Mouse (Mus musculus): ENCODE measurements around the gene Actr8. TPM values are rescaled to one million over a fixed set of nuclear protein-coding genes. Genes with fewer than 3 reads are reported as not detected.

Gene Actr8
- polyA plus RNA-seq, 1 experiment, result 26.4 TPM

DNA sequence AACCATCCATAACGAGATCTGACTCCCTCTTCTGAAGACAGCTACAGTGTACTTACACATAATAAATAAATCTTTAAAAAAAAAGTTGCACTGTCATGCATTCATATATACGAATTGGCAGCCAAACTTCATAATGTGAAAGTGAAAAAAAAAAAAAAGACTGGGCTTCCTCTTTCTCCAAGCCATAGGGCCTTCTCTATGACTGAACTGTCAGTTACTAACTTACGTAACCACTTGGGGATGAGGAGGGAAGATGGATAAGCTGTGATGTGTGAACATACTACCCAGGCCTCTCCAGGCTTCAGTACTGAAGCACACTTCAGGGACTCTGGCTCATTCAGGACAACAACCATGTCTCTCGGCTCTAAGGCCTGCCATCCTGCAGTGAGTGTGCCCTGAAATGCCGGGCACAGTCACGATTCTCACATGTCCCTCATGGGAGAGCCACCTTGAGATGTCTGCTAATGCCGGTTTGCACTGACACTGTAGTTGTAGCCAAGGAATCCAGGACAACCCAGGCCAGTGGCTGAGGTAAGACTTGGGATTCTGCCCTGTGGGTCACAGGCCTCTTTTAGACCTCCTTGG, 65.3 kb downstream of the Actr8 start:
- no peak for TF ChIP-seq USF1 (IDR thresholded peaks at IDR 0.05; ENCODE audit: low read depth)
- TF ChIP-seq MYOD1 (IDR thresholded peaks at IDR 0.05; ENCODE audit: control insufficient read depth, insufficient read length, low read depth), result no peak
- TF ChIP-seq MYOG (IDR thresholded peaks at IDR 0.05; ENCODE audit: control insufficient read depth, extremely low read depth, insufficient read length), result no peak
- TF ChIP-seq CEBPB (IDR thresholded peaks at IDR 0.05; ENCODE audit: low read depth), result no peak
- TF ChIP-seq CTCF (IDR thresholded peaks at IDR 0.05; ENCODE audit: control insufficient read depth, insufficient read depth, insufficient read length), result no peak
- no peak for TF ChIP-seq FOSL1 (IDR thresholded peaks at IDR 0.05; ENCODE audit: insufficient read depth, low read length, poor library complexity, severe bottlenecking)
- no peak for TF ChIP-seq MAX (IDR thresholded peaks at IDR 0.05)
- Histone ChIP-seq H3ac (ENCODE audit: control insufficient read depth, insufficient read length, low read depth) (no peak overlapping the region), H3K4me3 (ENCODE audit: insufficient read depth, poor library complexity, severe bottlenecking) (no peak overlapping the region), H3K79me3 (ENCODE audit: low read depth) (no peaks in the 10 kb centered on the region), H3K27me3 (ENCODE audit: control insufficient read depth, insufficient read depth, insufficient read length) (peaks cover 12% of the 10 kb centered on the region), H3K36me3 (ENCODE audit: control insufficient read depth, insufficient read depth) (no peaks in the 10 kb centered on the region), H3K79me2 (ENCODE audit: control insufficient read depth, insufficient read depth) (no peaks in the 10 kb centered on the region)

DNA sequence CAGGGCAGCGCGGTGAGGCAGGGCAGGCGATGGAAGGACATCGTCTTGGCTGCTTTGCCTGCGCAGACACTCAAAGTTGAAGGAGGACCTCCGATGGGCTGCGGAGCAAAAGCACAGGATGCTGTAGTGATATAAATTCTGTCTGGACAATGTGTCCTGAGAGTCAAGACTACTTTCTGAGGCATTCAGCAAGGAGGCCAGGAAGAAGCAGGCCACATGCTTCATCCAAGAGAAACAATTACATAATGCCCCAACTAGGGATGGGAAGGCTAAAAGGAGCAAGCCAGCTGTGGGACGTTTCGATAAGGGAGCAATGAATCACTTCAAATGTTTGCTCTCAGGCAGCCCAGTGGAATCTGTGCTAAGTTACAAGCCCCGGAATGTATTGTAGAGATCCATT, 67.1 kb downstream of the Actr8 start:
- TF ChIP-seq FOSL1 (IDR thresholded peaks at IDR 0.05; ENCODE audit: insufficient read depth, low read length, poor library complexity, severe bottlenecking) (no peak), USF1 (IDR thresholded peaks at IDR 0.05; ENCODE audit: low read depth) (no peak)
- Histone ChIP-seq H3K36me3 (ENCODE audit: control insufficient read depth, insufficient read depth) (no peaks in the 10 kb centered on the region), H3K79me2 (ENCODE audit: control insufficient read depth, insufficient read depth) (no peaks in the 10 kb centered on the region)

DNA sequence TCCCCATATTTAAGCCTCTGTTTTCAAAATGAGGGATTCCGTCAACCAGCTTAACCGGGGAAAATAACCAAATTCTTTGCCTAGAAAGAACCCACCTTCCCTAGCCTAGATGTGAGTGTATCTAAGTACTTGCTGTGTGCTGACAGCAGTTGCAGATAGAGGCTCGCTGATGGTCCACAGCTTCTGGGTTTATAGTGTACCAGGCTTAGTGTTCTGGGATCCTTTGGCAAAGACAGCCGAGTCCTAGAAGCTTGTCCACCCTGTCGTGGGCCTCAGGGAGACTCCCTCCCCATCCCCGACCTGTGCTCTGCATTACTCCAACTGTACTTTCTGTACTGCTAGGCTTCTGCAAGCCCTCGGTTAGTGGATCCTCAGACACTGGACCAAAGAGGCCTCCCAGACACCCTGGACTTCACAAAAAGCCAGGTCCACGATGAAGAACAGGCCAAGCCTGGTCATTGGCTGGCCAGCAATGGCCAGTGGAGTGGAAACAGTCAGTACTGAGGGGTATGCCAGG, 67.6 kb downstream of the Actr8 start:
- H3K79me3 ChIP-seq (ENCODE audit: low read depth), result no peaks in the 10 kb centered on the region
- TF ChIP-seq MYOD1 (IDR thresholded peaks at IDR 0.05; ENCODE audit: control insufficient read depth, insufficient read length, low read depth) (no peak), MAX (IDR thresholded peaks at IDR 0.05) (no peak), USF1 (IDR thresholded peaks at IDR 0.05; ENCODE audit: low read depth) (no peak), CTCF (IDR thresholded peaks at IDR 0.05; ENCODE audit: control insufficient read depth, insufficient read depth, insufficient read length) (no peak), CEBPB (IDR thresholded peaks at IDR 0.05; ENCODE audit: low read depth) (no peak), MYOG (IDR thresholded peaks at IDR 0.05; ENCODE audit: control insufficient read depth, extremely low read depth, insufficient read length) (no peak), FOSL1 (IDR thresholded peaks at IDR 0.05; ENCODE audit: insufficient read depth, low read length, poor library complexity, severe bottlenecking) (no peak)
- H3K4me3 ChIP-seq (ENCODE audit: insufficient read depth, poor library complexity, severe bottlenecking), result no peak overlapping the region
- no peaks in the 10 kb centered on the region for H3K36me3 ChIP-seq (ENCODE audit: control insufficient read depth, insufficient read depth)
- no peaks in the 10 kb centered on the region for H3K79me2 ChIP-seq (ENCODE audit: control insufficient read depth, insufficient read depth)
- H3K27me3 ChIP-seq (ENCODE audit: control insufficient read depth, insufficient read depth, insufficient read length), result peaks cover 5% of the 10 kb centered on the region
- no peak overlapping the region for H3ac ChIP-seq (ENCODE audit: control insufficient read depth, insufficient read length, low read depth)

More for the DNA sequence above, 67.1 kb downstream of the Actr8 start:
- Histone ChIP-seq H3K79me3 (ENCODE audit: low read depth) (no peaks in the 10 kb centered on the region), H3K27me3 (ENCODE audit: control insufficient read depth, insufficient read depth, insufficient read length) (peaks cover 8% of the 10 kb centered on the region), H3ac (ENCODE audit: control insufficient read depth, insufficient read length, low read depth) (no peak overlapping the region), H3K4me3 (ENCODE audit: insufficient read depth, poor library complexity, severe bottlenecking) (no peak overlapping the region)

DNA sequence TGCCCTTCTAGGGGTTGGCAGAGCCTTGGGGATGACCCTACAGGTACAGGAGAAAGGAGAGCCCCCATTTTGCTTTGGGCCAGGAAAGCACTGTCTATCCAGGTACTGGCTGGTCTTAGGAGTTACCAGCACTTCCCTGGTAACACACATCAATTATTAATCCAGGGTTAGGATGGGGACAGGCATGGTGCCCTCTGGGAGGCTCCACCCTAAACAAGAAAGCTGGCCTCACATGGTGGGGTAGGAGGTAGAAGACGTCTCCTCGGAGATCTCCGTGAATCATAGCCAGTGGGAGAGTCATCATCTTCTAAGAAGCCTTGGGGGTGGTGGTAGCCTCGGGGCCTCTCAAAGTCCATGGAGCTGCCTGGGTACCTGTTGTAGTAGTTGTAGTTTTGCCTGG, 68.8 kb downstream of the Actr8 start:
- Histone ChIP-seq H3K27me3 (ENCODE audit: control insufficient read depth, insufficient read depth, insufficient read length) (peaks cover 4% of the 10 kb centered on the region), H3K4me3 (ENCODE audit: insufficient read depth, poor library complexity, severe bottlenecking) (no peak overlapping the region), H3K36me3 (ENCODE audit: control insufficient read depth, insufficient read depth) (no peaks in the 10 kb centered on the region), H3K79me2 (ENCODE audit: control insufficient read depth, insufficient read depth) (no peaks in the 10 kb centered on the region), H3K79me3 (ENCODE audit: low read depth) (no peaks in the 10 kb centered on the region), H3ac (ENCODE audit: control insufficient read depth, insufficient read length, low read depth) (no peak overlapping the region)
- TF ChIP-seq CTCF (IDR thresholded peaks at IDR 0.05; ENCODE audit: control insufficient read depth, insufficient read depth, insufficient read length) (no peak), FOSL1 (IDR thresholded peaks at IDR 0.05; ENCODE audit: insufficient read depth, low read length, poor library complexity, severe bottlenecking) (no peak), MAX (IDR thresholded peaks at IDR 0.05) (no peak), MYOD1 (IDR thresholded peaks at IDR 0.05; ENCODE audit: control insufficient read depth, insufficient read length, low read depth) (no peak), USF1 (IDR thresholded peaks at IDR 0.05; ENCODE audit: low read depth) (no peak), MYOG (IDR thresholded peaks at IDR 0.05; ENCODE audit: control insufficient read depth, extremely low read depth, insufficient read length) (no peak), CEBPB (IDR thresholded peaks at IDR 0.05; ENCODE audit: low read depth) (no peak)

DNA sequence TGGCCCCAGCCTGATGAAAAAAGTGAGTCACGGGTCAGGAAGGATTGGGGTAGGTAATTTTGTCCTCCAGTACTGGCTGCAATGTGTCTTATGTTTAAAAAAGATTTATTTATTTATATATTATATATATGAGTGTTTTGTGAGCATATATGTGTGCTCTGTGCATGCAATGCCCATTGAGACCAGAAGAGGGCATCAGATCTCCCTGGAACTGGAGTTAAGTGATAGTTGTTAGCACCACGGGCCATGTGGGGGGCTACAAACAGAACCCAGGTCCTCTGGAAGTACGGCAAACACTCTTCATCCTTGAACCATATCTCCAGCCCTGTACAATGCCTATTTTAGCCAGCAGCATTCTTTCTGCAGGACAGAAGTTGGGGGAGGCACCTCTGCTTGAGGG, 69.9 kb downstream of the Actr8 start:
- H3K27me3 ChIP-seq (ENCODE audit: control insufficient read depth, insufficient read depth, insufficient read length), result peaks cover 4% of the 10 kb centered on the region
- TF ChIP-seq MYOD1 (IDR thresholded peaks at IDR 0.05; ENCODE audit: control insufficient read depth, insufficient read length, low read depth), result no peak
- TF ChIP-seq MAX (IDR thresholded peaks at IDR 0.05), result no peak
- H3ac ChIP-seq (ENCODE audit: control insufficient read depth, insufficient read length, low read depth), result no peak overlapping the region
- no peaks in the 10 kb centered on the region for H3K79me3 ChIP-seq (ENCODE audit: low read depth)
- H3K4me3 ChIP-seq (ENCODE audit: insufficient read depth, poor library complexity, severe bottlenecking), result no peak overlapping the region
- no peaks in the 10 kb centered on the region for H3K79me2 ChIP-seq (ENCODE audit: control insufficient read depth, insufficient read depth)
- H3K36me3 ChIP-seq (ENCODE audit: control insufficient read depth, insufficient read depth), result no peaks in the 10 kb centered on the region

DNA sequence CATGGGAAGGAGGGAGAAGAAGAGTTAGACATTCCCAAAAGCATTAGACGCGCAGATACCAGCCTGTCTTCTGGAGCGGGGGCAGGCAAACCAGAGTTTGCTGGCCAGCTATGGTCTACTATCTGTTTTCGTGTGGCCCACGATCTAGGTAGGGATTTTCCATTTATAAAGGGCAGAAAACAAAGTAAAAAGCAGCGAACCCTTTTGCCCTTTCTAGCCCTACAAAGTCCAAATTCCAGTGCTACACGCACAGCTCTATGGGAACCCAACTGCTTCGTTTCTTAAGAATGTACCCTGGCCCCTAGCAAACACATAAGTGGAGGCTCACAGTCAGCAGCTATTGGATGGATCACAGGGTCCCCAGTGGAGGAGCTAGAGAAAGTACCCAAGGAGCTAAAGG, 72.1 kb downstream of the Actr8 start:
- Histone ChIP-seq H3K79me2 (ENCODE audit: control insufficient read depth, insufficient read depth) (no peaks in the 10 kb centered on the region), H3K36me3 (ENCODE audit: control insufficient read depth, insufficient read depth) (no peaks in the 10 kb centered on the region), H3K4me3 (ENCODE audit: insufficient read depth, poor library complexity, severe bottlenecking) (no peak overlapping the region), H3ac (ENCODE audit: control insufficient read depth, insufficient read length, low read depth) (no peak overlapping the region), H3K27me3 (ENCODE audit: control insufficient read depth, insufficient read depth, insufficient read length) (no peaks in the 10 kb centered on the region), H3K79me3 (ENCODE audit: low read depth) (no peaks in the 10 kb centered on the region)
- TF ChIP-seq MYOD1 (IDR thresholded peaks at IDR 0.05; ENCODE audit: control insufficient read depth, insufficient read length, low read depth), result no peak
- TF ChIP-seq USF1 (IDR thresholded peaks at IDR 0.05; ENCODE audit: low read depth), result no peak
- no peak for TF ChIP-seq CEBPB (IDR thresholded peaks at IDR 0.05; ENCODE audit: low read depth)
- TF ChIP-seq FOSL1 (IDR thresholded peaks at IDR 0.05; ENCODE audit: insufficient read depth, low read length, poor library complexity, severe bottlenecking), result no peak
- no peak for TF ChIP-seq MAX (IDR thresholded peaks at IDR 0.05)
- TF ChIP-seq MYOG (IDR thresholded peaks at IDR 0.05; ENCODE audit: control insufficient read depth, extremely low read depth, insufficient read length), result no peak
- no peak for TF ChIP-seq CTCF (IDR thresholded peaks at IDR 0.05; ENCODE audit: control insufficient read depth, insufficient read depth, insufficient read length)
